Mouse (Mus musculus) cortical plate, adult 2 months (tissue): ENCODE results near the gene Plbd1.

Source experiments
- CTCF ChIP-seq: fragments of 200-500 bp; IDR thresholded peaks from 2 replicates; pipeline ENCODE4 v1.5.1; 2011; ENCODE audit warnings: mild to moderate bottlenecking, control low read depth, low read length; ENCODE audit not compliant: insufficient read depth; ENCODE audit errors: extremely low read depth
- POLR2A ChIP-seq: fragments of 200-500 bp; IDR thresholded peaks from 2 replicates; pipeline ENCODE4 v1.6.1; 2011; ENCODE audit warnings: mild to moderate bottlenecking, low read length, control low read depth; ENCODE audit not compliant: insufficient read depth; ENCODE audit errors: extremely low read depth

GRCm38 (mm10) chr6:136646207-136646606 is 15.5 kb downstream of the Plbd1 start:
- no peak for TF ChIP-seq CTCF
- no peak for TF ChIP-seq POLR2A
